Mouse (Mus musculus) erythroblast, embryonic 14.5 days (primary cell): ENCODE data around the gene Olfr288.

Source experiments
- GATA1 ChIP-seq: IDR thresholded peaks from 2 replicates; pipeline ENCODE4 v1.6.1; 2012; ENCODE audit warnings: low read length, inconsistent platforms, mixed read lengths
- TAL1 ChIP-seq: IDR thresholded peaks from 3 replicates; pipeline ENCODE4 v1.6.1; 2012; ENCODE audit warnings: low read length, inconsistent platforms, mixed read lengths

DNA sequence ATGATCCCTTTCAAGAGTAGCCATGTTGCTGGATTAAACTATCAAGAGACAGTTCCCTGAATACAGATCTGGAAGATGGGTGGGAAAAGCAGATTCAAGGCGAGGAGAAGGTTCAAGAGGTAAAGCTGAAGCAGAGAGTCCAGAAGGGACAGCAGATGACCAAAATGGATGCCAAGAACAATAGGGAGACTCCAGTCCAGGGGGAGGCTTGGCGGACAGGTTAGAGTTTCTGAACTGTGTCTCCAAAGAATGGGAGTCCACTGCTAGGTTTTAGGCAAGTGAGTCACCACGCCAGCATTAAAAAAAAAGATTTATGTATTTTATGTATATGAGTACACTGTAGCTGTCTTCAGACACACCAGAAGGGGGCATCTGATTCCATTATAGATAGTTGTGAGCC, 40.7 kb downstream of the Olfr288 start:
- TF ChIP-seq TAL1 (no peak), GATA1 (no peak)
